Mouse (Mus musculus) limb, embryonic 11.5 days (tissue): Measurements from ENCODE around the gene Anapc11. TPM values are rescaled to one million over a fixed set of nuclear protein-coding genes. Genes with fewer than 3 reads are reported as not detected.

Experiments used
- ATAC-seq: fragments of 200-750 bp; cut with Nextera tagmentation; 2 replicates; pipeline ENCODE4 v1.8.0; 2017; ENCODE audit warnings: low read depth; ENCODE audit not compliant: insufficient number of reproducible peaks, low FRiP score, low TSS enrichment
- DNase-seq: peaks from one replicate; pipeline ENCODE4 v3.0.0-alpha.2; 2015; ENCODE audit warnings: low spot score
- H3K27ac ChIP-seq: fragments of 300-500 bp; sonication (generic); replicated peaks from 2 replicates; pipeline ENCODE4 v1.5.1; 2014; ENCODE audit warnings: low read depth, mild to moderate bottlenecking, low read length
- H3K27me3 ChIP-seq: fragments of 300-500 bp; sonication (generic); 2 replicates; pipeline ENCODE4 v1.6.1; 2014; ENCODE audit warnings: mild to moderate bottlenecking, low read length, mixed read lengths; ENCODE audit not compliant: control insufficient read depth, insufficient read depth
- H3K36me3 ChIP-seq: fragments of 300-500 bp; sonication (generic); 2 replicates; pipeline ENCODE4 v1.6.1; 2014; ENCODE audit warnings: mild to moderate bottlenecking, low read length, moderate library complexity, mixed read lengths; ENCODE audit not compliant: control insufficient read depth, insufficient read depth
- H3K4me1 ChIP-seq: fragments of 300-500 bp; sonication (generic); 2 replicates; pipeline ENCODE4 v1.6.1; 2014; ENCODE audit warnings: low read length, mixed read lengths; ENCODE audit not compliant: control insufficient read depth, insufficient read depth
- H3K4me2 ChIP-seq: fragments of 300-500 bp; sonication (generic); 2 replicates; pipeline ENCODE4 v1.6.1; 2014; ENCODE audit warnings: low read depth, mild to moderate bottlenecking, moderate library complexity; ENCODE audit not compliant: severe bottlenecking
- H3K4me3 ChIP-seq: fragments of 300-500 bp; sonication (generic); 2 replicates; pipeline ENCODE4 v1.5.1; 2014; ENCODE audit warnings: low read depth, low read length
- H3K9ac ChIP-seq: fragments of 300-500 bp; sonication (generic); 2 replicates; pipeline ENCODE4 v1.6.1; 2014; ENCODE audit warnings: mild to moderate bottlenecking, low read length
- H3K9me3 ChIP-seq: fragments of 300-500 bp; sonication (generic); 2 replicates; pipeline ENCODE4 v1.6.1; 2016; ENCODE audit warnings: low read length; ENCODE audit not compliant: control insufficient read depth
- WGBS: fragments of 180-500 bp; shearing (Covaris S2); extraction: QIAGEN DNeasy Blood & Tissue Kit; methylation state at CpG from one replicate; pipeline ENCODE4 v1.1.7; 2014; 5-methylcytosine and 5-hydroxymethylcytosine counted together
- polyA plus RNA-seq: library from polyadenylated mRNA; unstranded; fragments of >200 nt; fragmentation: Nextera tagmentation; extraction: Ambion mirVana; gene quantifications from 2 replicates; pipeline ENCODE4 v1.2.1, GENCODE M21; 2014

Gene Anapc11
- polyA plus RNA-seq, 1 experiment from 2014 or later = 223 TPM

GRCm38 (mm10) chr11:120629911-120630310 lies 31.7 kb downstream of the Anapc11 start:
- H3K4me2 ChIP-seq = no peak overlapping the region
- no peak for DNase-seq
- H3K27ac ChIP-seq = no peak overlapping the region
- WGBS = 58% methylated on average over 7 of the region's 7 CpGs
- H3K4me1 ChIP-seq = peaks cover 23% of the 10 kb centered on the region
- peaks cover 2% of the 10 kb centered on the region; the same call in 1 of the 2 replicates for H3K36me3 ChIP-seq
- H3K9me3 ChIP-seq = no peaks in the 10 kb centered on the region
- H3K9ac ChIP-seq = peak overlapping the region; percentile 23; the same call in 1 of the 2 replicates
- no peaks in the 10 kb centered on the region for H3K27me3 ChIP-seq
- no peak for ATAC-seq
- no peak overlapping the region for H3K4me3 ChIP-seq

- 0 out of 2 replicates have a peak overlapping the region, but pooled peaks have one; percentile 12 for H3K4me2 ChIP-seq
- 67% methylated on average over 5 of the region's 5 CpGs for WGBS
Observed at GRCm38 (mm10) chr11:120630401-120630871, 32.2 kb downstream of the Anapc11 start.

GRCm38 (mm10) chr11:120630881-120631725 lies 32.9 kb downstream of the Anapc11 start:
- peak overlapping the region; percentile 8; the same call in 1 of the 2 replicates for H3K9ac ChIP-seq
- H3K4me1 ChIP-seq = peaks cover 15% of the 10 kb centered on the region

More at GRCm38 (mm10) chr11:120630401-120630871, 32.2 kb downstream of the Anapc11 start:
- ATAC-seq (no peak), DNase-seq (no peak)
- no peaks in the 10 kb centered on the region for H3K27me3 ChIP-seq
- H3K27ac ChIP-seq = no peak overlapping the region
- H3K36me3 ChIP-seq = peaks cover 2% of the 10 kb centered on the region; the same call in 1 of the 2 replicates
- H3K9ac ChIP-seq = peak overlapping the region; percentile 23; the same call in 1 of the 2 replicates
- no peaks in the 10 kb centered on the region for H3K9me3 ChIP-seq
- no peak overlapping the region for H3K4me3 ChIP-seq
- peaks cover 18% of the 10 kb centered on the region for H3K4me1 ChIP-seq

GRCm38 (mm10) chr11:120631726-120632448 lies 33.7 kb downstream of the Anapc11 start:
- peak overlapping the region; percentile 77; the same call in 1 of the 2 replicates for H3K27ac ChIP-seq
- 62% methylated on average over 4 of the region's 4 CpGs for WGBS
- peaks cover 15% of the 10 kb centered on the region for H3K4me1 ChIP-seq

More at GRCm38 (mm10) chr11:120630881-120631725, 32.9 kb downstream of the Anapc11 start:
- WGBS = 43% methylated on average over 7 of the region's 7 CpGs
- Histone ChIP-seq H3K27me3 (no peaks in the 10 kb centered on the region), H3K36me3 (peaks cover 2% of the 10 kb centered on the region; the same call in 1 of the 2 replicates), H3K4me2 (no peak overlapping the region), H3K27ac (no peak overlapping the region), H3K4me3 (no peak overlapping the region), H3K9me3 (no peaks in the 10 kb centered on the region)
- ATAC-seq (no peak), DNase-seq (no peak)

GRCm38 (mm10) chr11:120632559-120633519 lies 34.6 kb downstream of the Anapc11 start:
- 1% methylated on average over 92 of the region's 116 CpGs for WGBS
- Histone ChIP-seq H3K4me1 (peaks cover 15% of the 10 kb centered on the region), H3K9me3 (no peaks in the 10 kb centered on the region)

More at GRCm38 (mm10) chr11:120631726-120632448, 33.7 kb downstream of the Anapc11 start:
- DNase-seq = no peak
- Histone ChIP-seq H3K4me2 (peak overlapping the region; percentile 95), H3K9ac (peak overlapping the region; percentile 81), H3K9me3 (no peaks in the 10 kb centered on the region), H3K36me3 (peaks cover 2% of the 10 kb centered on the region; the same call in 1 of the 2 replicates), H3K4me3 (peak overlapping the region; percentile 89), H3K27me3 (no peaks in the 10 kb centered on the region)
- no peak for ATAC-seq

GRCm38 (mm10) chr11:120633520-120634343 lies 35.5 kb downstream of the Anapc11 start, which contains the start of gene Mafg:
Mafg (minus strand) TSS chr11:120633600.
- 11% methylated on average over 58 of the region's 58 CpGs for WGBS
- Histone ChIP-seq H3K36me3 (peaks cover 2% of the 10 kb centered on the region; the same call in 1 of the 2 replicates), H3K27ac (peak within 1 kb of the TSS; percentile 77), H3K27me3 (no peaks in the 10 kb centered on the region), H3K4me3 (peak within 1 kb of the TSS; percentile 89), H3K4me2 (peak within 1 kb of the TSS; percentile 95), H3K4me1 (peaks cover 15% of the 10 kb centered on the region), H3K9me3 (no peaks in the 10 kb centered on the region), H3K9ac (peak within 1 kb of the TSS; percentile 81)
- DNase-seq (peak; percentile 95), ATAC-seq (peak; percentile 85)

More at GRCm38 (mm10) chr11:120632559-120633519, 34.6 kb downstream of the Anapc11 start:
- Histone ChIP-seq H3K27me3 (no peaks in the 10 kb centered on the region), H3K36me3 (peaks cover 2% of the 10 kb centered on the region; the same call in 1 of the 2 replicates), H3K9ac (peak overlapping the region; percentile 81), H3K27ac (peak overlapping the region; percentile 77), H3K4me3 (peak overlapping the region; percentile 89), H3K4me2 (peak overlapping the region; percentile 95)
- DNase-seq (peak; percentile 67), ATAC-seq (peak; percentile 74)

- Histone ChIP-seq H3K27me3 (no peaks in the 10 kb centered on the region), H3K9me3 (no peaks in the 10 kb centered on the region), H3K4me2 (no peak overlapping the region), H3K36me3 (no peaks in the 10 kb centered on the region), H3K9ac (no peak overlapping the region), H3K4me3 (no peak overlapping the region), H3K27ac (no peak overlapping the region), H3K4me1 (peaks cover 12% of the 10 kb centered on the region)
- ATAC-seq (no peak), DNase-seq (no peak)
- WGBS = 85% methylated on average over 5 of the region's 5 CpGs
Observed at GRCm38 (mm10) chr11:120634810-120635209, 36.6 kb downstream of the Anapc11 start.
